Mouse (Mus musculus) midbrain, postnatal 0 days (tissue): Measurements from ENCODE around the gene Unc45b. TPM values are rescaled to one million over a fixed set of nuclear protein-coding genes. Genes with fewer than 3 reads are reported as not detected.
"Not testable (repeated sequence)": the region's sequence is repeated elsewhere in the genome, so short reads cannot be mapped to it uniquely, and the experiment has no call there.

Source experiments
- ATAC-seq: fragments of 200-750 bp; cut with Nextera tagmentation; 2 replicates; pipeline ENCODE4 v1.8.0; 2017; ENCODE audit warnings: moderate number of reproducible peaks, mild to moderate bottlenecking, moderate TSS enrichment, moderate library complexity; ENCODE audit not compliant: low FRiP score
- DNase-seq: peaks from one replicate; pipeline ENCODE4 v3.0.0-alpha.2; 2015; ENCODE audit warnings: low spot score
- H3K27ac ChIP-seq: fragments of 300-500 bp; sonication (generic); 2 replicates; pipeline ENCODE4 v1.5.1; 2014; ENCODE audit warnings: low read depth, mild to moderate bottlenecking, low read length, mixed read lengths
- H3K27me3 ChIP-seq: fragments of 300-500 bp; sonication (generic); 2 replicates; pipeline ENCODE4 v1.6.1; 2014; ENCODE audit warnings: low read length, control low read depth, mixed read lengths; ENCODE audit not compliant: insufficient read depth
- H3K36me3 ChIP-seq: fragments of 300-500 bp; sonication (generic); 2 replicates; pipeline ENCODE4 v1.6.1; 2014; ENCODE audit warnings: low read length, control low read depth, mixed read lengths; ENCODE audit not compliant: insufficient read depth
- H3K4me1 ChIP-seq: fragments of 300-500 bp; sonication (generic); 2 replicates; pipeline ENCODE4 v1.6.1; 2014; ENCODE audit warnings: mild to moderate bottlenecking, control low read depth, antibody characterized with exemption, low read length, mixed read lengths; ENCODE audit not compliant: insufficient read depth
- H3K4me2 ChIP-seq: fragments of 300-500 bp; sonication (generic); 2 replicates; pipeline ENCODE4 v1.6.1; 2014; ENCODE audit warnings: low read depth, mild to moderate bottlenecking, low read length, mixed read lengths; ENCODE audit not compliant: poor library complexity, severe bottlenecking
- H3K4me3 ChIP-seq: fragments of 300-500 bp; sonication (generic); 2 replicates; pipeline ENCODE4 v1.5.1; 2014; ENCODE audit warnings: low read depth, mild to moderate bottlenecking, low read length, moderate library complexity
- H3K9ac ChIP-seq: fragments of 300-500 bp; sonication (generic); replicated peaks from 2 replicates; pipeline ENCODE4 v1.6.1; 2014; ENCODE audit warnings: mild to moderate bottlenecking, low read length, moderate library complexity, mixed read lengths; ENCODE audit not compliant: poor library complexity, severe bottlenecking
- H3K9me3 ChIP-seq: fragments of 300-500 bp; sonication (generic); 2 replicates; pipeline ENCODE4 v1.6.1; 2016; ENCODE audit warnings: low read length, control low read depth
- CTCF ChIP-seq: IDR thresholded peaks from 2 replicates; pipeline ENCODE4 v1.5.1; 2016; ENCODE audit warnings: antibody characterized with exemption, mild to moderate bottlenecking
- WGBS: fragments of 180-500 bp; shearing (Covaris S2); extraction: QIAGEN DNeasy Blood & Tissue Kit; methylation state at CpG from one replicate; pipeline ENCODE4 v1.1.7; 2014; 5-methylcytosine and 5-hydroxymethylcytosine counted together
- polyA plus RNA-seq: library from polyadenylated mRNA; unstranded; fragments of >200 nt; fragmentation: Nextera tagmentation; extraction: Ambion mirVana; gene quantifications from 2 replicates; pipeline ENCODE4 v1.2.1, GENCODE M21; 2015
- total RNA-seq: library from RNA; depleted of rRNA; stranded (reverse); fragments of >200 nt; gene quantifications from 2 replicates; pipeline ENCODE4 v1.2.3, GENCODE M21; 2014

Unc45b gene
- total and polyA plus RNA-seq, 2 experiments from 2014 or later = 0.05 to 2.9 TPM

DNA sequence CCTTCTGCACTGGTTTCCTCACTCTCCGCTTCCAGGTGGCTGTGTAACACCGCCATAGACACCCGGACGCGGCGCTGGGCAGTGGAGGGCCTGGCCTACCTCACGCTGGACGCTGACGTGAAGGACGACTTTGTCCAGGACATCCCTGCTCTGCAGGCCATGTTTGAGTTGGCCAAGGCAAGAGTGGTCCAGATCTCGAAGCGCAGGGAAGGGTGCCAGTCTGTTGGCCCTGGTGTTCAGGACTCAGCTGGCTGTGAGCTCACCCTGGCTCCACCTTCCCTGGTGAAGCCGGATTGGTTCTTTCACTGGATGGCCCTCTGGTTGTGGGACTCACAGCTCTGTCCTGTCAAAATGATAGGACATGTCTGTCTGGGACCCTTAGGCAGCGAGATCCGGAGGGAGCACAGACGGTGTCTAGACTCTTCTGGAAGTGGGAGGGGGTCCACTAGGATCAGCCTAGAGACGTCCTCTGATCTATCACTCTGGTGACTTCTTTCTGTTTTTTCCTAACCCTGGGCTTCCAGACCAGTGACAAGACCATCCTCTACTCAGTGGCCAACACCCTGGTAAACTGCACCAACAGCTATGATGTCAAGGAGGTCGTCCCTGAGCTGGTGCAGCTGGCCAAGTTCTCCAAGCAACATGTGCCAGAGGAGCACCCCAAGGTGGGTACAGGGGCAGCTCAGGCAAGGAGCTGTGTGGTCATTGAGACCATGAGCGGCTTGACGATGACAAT is 18.7 kb downstream of the Unc45b start:
- TF ChIP-seq CTCF = no peak
- 31% methylated on average over 20 of the region's 20 CpGs for WGBS
- Histone ChIP-seq H3K4me3 (no peak overlapping the region), H3K4me1 (0 out of 2 replicates have a peak, but pooled peaks cover 4% of the 10 kb centered on the region), H3K4me2 (no peak overlapping the region), H3K27ac (no peak overlapping the region), H3K27me3 (peaks cover 26% of the 10 kb centered on the region), H3K9me3 (no peaks in the 10 kb centered on the region), H3K36me3 (no peaks in the 10 kb centered on the region), H3K9ac (no peak overlapping the region)
- ATAC-seq (no peak), DNase-seq (no peak)

DNA sequence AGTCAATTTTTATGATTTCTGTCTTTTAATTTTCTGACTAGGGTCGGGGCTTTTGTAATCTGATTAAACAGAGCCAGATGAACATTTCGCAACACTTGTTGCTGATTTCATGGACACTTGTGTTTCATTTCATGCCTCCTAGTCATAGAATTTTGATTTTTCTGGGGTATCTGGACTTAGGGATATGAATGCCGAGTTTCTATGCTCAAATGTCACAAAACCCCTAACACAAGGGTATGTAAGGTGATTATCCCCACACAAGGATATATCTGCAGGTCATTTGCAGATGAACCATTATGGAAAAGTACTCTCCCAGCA is 19.2 kb downstream of the Unc45b start:
- no peak for TF ChIP-seq CTCF
- H3K4me1 ChIP-seq = 0 out of 2 replicates have a peak, but pooled peaks cover 4% of the 10 kb centered on the region
- no peaks in the 10 kb centered on the region for H3K36me3 ChIP-seq
- peak overlapping the region; percentile 45; the same call in 1 of the 2 replicates for H3K4me3 ChIP-seq
- ATAC-seq (no peak), DNase-seq (no peak)
- no peak overlapping the region for H3K27ac ChIP-seq
- 46% methylated on average over 3 of the region's 3 CpGs for WGBS
- peaks cover 28% of the 10 kb centered on the region for H3K27me3 ChIP-seq
- H3K4me2 ChIP-seq = peak overlapping the region; percentile 94; the same call in 1 of the 2 replicates
- no peak overlapping the region for H3K9ac ChIP-seq
- H3K9me3 ChIP-seq = no peaks in the 10 kb centered on the region

DNA sequence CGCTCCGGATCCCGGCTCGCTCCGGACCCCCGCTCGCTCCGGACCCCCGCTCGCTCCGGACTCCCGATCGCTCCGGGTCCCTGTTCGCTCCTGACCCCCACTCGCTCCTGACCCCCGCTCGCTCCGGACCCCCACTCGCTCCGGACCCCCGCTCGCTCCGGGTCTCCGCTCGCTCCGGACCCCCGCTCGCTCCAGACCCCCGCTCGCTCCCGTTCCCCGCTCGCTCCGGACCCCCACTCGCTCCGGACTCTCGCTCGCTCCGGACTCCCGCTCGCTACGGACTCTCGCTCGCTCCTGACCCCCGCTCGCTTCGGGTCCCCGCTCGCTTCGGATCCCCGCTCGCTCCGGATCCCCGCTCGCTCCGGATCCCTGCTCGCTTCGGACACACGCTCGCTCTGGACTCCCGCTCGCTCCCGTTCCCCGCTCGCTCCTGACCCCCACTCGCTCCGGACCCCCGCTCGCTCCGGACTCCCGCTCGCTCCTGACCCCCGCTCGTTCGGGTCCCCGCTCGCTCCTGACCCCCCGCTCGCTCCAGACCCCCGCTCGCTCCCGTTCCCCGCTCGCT is 20.1 kb downstream of the Unc45b start:
- ATAC-seq, DNase-seq, H3K9me3 ChIP-seq, H3K27ac ChIP-seq, H3K4me1 ChIP-seq, H3K36me3 ChIP-seq: not testable (repeated sequence)
- WGBS = 1% methylated on average over 59 of the region's 85 CpGs
- Histone ChIP-seq H3K4me3 (peak overlapping the region; percentile 45), H3K4me2 (peak overlapping the region; percentile 94), H3K27me3 (peaks cover 28% of the 10 kb centered on the region), H3K9ac (0 out of 2 replicates have a peak overlapping the region, but pooled peaks have one; percentile 36)

DNA sequence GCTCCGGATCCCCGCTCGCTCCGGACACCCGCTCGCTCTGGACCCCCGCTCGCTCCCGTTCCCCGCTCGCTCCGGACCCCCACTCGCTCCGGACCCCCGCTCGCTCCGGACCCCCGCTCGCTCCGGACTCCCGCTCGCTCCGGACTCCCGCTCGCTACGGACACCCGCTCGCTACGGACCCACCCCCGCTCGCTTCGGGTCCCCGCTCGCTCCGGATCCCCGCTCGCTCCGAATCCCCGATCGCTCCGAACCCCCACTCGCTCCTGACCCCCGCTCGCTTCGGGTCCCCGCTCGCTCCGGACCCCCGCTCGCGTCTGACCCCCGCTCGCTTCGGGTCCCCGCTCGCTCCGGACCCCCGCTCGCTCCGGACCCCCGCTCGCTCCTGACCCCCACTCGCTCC is 20.8 kb downstream of the Unc45b start:
- not testable (repeated sequence) for H3K9me3 ChIP-seq, H3K27ac ChIP-seq, ATAC-seq, H3K36me3 ChIP-seq, H3K4me1 ChIP-seq, DNase-seq
- under 1% methylated on average over 43 of the region's 63 CpGs for WGBS
- peaks cover 35% of the 10 kb centered on the region for H3K27me3 ChIP-seq
- H3K4me2 ChIP-seq = peak overlapping the region; percentile 94
- peak overlapping the region; percentile 42; the same call in 1 of the 2 replicates for H3K9ac ChIP-seq
- peak overlapping the region; percentile 45 for H3K4me3 ChIP-seq

DNA sequence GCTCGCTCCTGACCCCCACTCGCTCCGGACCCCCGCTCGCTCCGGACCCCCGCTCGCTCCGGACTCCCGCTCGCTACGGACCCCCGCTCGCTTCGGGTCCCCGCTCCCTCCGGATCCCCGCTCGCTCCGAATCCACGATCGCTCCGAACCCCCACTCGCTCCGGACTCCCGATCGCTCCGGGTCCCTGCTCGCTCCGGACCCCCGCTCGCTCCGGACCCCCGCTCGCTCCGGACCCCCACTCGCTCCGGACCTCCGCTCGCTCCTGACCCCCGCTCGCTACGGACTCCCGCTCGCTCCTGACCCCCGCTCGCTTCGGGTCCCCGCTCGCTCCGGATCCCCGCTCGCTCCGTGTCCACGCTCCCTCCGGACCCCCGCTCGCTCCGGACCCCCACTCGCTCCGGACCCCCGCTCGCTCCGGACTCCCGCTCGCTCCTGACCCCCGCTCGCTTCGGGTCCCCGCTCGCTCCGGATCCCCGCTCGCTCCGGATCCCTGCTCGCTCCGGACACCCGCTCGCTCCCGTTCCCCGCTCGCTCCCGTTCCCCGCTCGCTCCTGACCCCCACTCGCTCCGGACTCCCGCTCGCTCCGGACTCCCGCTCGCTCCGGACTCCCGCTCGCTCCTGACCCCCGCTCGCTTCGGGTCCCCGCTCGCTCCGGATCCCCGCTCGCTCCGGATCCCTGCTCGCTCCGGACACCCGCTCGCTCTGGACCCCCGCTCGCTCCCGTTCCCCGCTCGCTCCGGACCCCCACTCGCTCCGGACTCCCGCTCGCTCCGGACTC is 21.5 kb downstream of the Unc45b start:
- H3K9ac ChIP-seq = peak overlapping the region; percentile 42
- H3K4me3 ChIP-seq = peak overlapping the region; percentile 45
- under 1% methylated on average over 92 of the region's 119 CpGs for WGBS
- H3K4me1 ChIP-seq, H3K36me3 ChIP-seq, ATAC-seq, H3K27ac ChIP-seq, H3K9me3 ChIP-seq, DNase-seq: not testable (repeated sequence)
- H3K27me3 ChIP-seq = peaks cover 41% of the 10 kb centered on the region
- peak overlapping the region; percentile 94 for H3K4me2 ChIP-seq

DNA sequence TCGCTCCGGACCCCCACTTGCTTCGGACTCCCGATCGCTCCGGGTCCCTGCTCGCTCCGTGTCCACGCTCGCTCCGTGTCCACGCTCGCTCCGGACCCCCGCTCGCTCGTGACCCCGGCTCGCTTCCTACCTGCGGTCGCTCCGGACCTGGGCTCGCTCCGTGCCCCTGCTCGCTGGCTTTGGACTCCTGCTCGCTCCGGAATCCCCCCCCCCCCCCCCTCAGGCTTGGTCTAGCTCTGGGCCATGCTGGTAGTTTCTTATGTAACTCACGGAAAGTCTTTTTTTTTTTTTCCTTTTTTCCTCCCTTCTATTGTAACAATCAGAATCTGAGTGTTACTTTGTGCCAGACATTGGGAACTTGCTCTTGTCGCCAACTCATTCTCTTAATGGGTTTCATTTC is 22.8 kb downstream of the Unc45b start:
- DNase-seq = no peak
- H3K27me3 ChIP-seq = peaks cover 40% of the 10 kb centered on the region
- 3% methylated on average over 29 of the region's 29 CpGs for WGBS
- ATAC-seq = no peak
- no peak for TF ChIP-seq CTCF
- H3K4me2 ChIP-seq = peak overlapping the region; percentile 94
- no peaks in the 10 kb centered on the region for H3K9me3 ChIP-seq
- no peaks in the 10 kb centered on the region for H3K36me3 ChIP-seq
- peak overlapping the region; percentile 45 for H3K4me3 ChIP-seq
- no peak overlapping the region for H3K27ac ChIP-seq
- 0 out of 2 replicates have a peak, but pooled peaks cover 4% of the 10 kb centered on the region for H3K4me1 ChIP-seq
- H3K9ac ChIP-seq = no peak overlapping the region
